8 mouse cellular contexts compared by ENCODE assay signal in the genomic region with DNA sequence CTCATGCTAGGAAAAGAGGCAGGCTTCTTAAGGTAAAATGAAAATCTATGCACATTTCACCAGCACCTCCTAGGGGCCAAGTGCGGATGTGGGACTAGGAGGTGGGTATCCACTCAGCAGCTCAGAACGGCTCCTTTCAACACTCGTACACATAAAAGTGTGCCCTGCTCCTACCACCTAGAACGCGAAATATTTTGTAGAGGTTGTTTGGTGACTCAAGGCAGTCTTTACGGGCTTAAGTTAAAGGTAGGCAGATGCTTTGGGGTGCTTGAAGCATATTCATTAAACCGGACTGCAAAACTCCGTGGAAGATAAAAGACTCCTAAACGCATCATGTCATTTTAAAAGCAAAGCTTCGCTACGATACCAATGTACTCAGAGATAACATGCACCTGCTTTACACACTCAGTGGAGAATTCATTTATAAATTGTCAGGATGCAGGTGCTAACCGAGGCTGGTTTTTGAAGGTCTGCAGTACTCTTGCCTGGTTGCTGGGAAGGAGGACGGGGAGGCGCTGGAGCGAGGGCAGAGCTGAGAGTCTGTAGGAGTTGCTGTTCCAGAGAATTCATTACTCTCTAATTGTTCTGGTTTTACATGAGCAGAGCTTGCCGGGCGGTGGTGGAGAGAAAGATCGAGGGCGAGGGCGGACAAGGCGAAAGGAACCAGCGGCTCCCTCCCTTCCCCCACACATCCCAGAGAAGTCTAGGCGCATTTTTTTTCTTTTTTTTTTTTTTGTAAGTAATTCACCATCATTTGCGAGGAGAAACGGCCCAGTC. TPM values are rescaled to one million over a fixed set of nuclear protein-coding genes. Genes with fewer than 3 reads are reported as not detected.
DNase-seq lines count a peak whose midpoint lies in the region; ATAC-seq and TF ChIP-seq lines count a peak whose summit lies in the region.

No protein-coding gene starts in this region.

- H3K27ac ChIP-seq in embryonic facial prominence, embryonic 11.5 days (replicated peaks; ENCODE audit: low read depth, low read length): no peak overlapping the region
- H3K27ac ChIP-seq in heart, embryonic 10.5 days: peak overlapping the region; percentile 83; the same call in 1 of the 2 replicates
- peak overlapping the region; percentile 59 for H3K27ac ChIP-seq in kidney, embryonic 15.5 days
- no peak overlapping the region for H3K27ac ChIP-seq in liver, embryonic 12.5 days
- H3K27ac ChIP-seq in testis, adult 2 months (ENCODE audit: control insufficient read depth, insufficient read depth, low read depth, low read length): no peak overlapping the region; the same call in 1 of the 2 replicates

- peak overlapping the region; percentile 62 for H3K4me3 ChIP-seq in embryonic facial prominence, embryonic 11.5 days (ENCODE audit: low read depth, low read length)
- peak overlapping the region; percentile 73 for H3K4me3 ChIP-seq in heart, embryonic 10.5 days
- H3K4me3 ChIP-seq in kidney, embryonic 15.5 days (replicated peaks): peak overlapping the region; percentile 61
- H3K4me3 ChIP-seq in liver, embryonic 12.5 days: peak overlapping the region; percentile 60
- H3K4me3 ChIP-seq in myocyte: peak overlapping the region; percentile 46
- peak overlapping the region; percentile 97 for H3K4me3 ChIP-seq in testis, adult 2 months (ENCODE audit: control insufficient read depth, low read depth, low read length)

- peak overlapping the region; percentile 95 for H3K4me2 ChIP-seq in embryonic facial prominence, embryonic 11.5 days (ENCODE audit: low read depth, low read length)
- H3K4me2 ChIP-seq in kidney, embryonic 15.5 days: peak overlapping the region; percentile 96
- H3K4me2 ChIP-seq in liver, embryonic 12.5 days: peak overlapping the region; percentile 92
- H3K4me2 ChIP-seq in myocyte (ENCODE audit: low read depth): peak overlapping the region; percentile 87

- no peaks in the 10 kb centered on the region for H3K4me1 ChIP-seq in embryonic facial prominence, embryonic 11.5 days (ENCODE audit: control insufficient read depth, insufficient read depth, low read length)
- no peaks in the 10 kb centered on the region for H3K4me1 ChIP-seq in heart, embryonic 10.5 days
- peaks cover 23% of the 10 kb centered on the region for H3K4me1 ChIP-seq in kidney, embryonic 15.5 days
- H3K4me1 ChIP-seq in liver, embryonic 12.5 days: peaks cover 18% of the 10 kb centered on the region
- H3K4me1 ChIP-seq in testis, adult 2 months (ENCODE audit: control insufficient read depth, insufficient read depth, low read length): peaks cover 15% of the 10 kb centered on the region

- TF ChIP-seq CTCF in testis, adult 2 months (IDR thresholded peaks at IDR 0.05; ENCODE audit: control insufficient read depth, insufficient read depth, insufficient replicate concordance, low read depth, low read length): peak; percentile 10; the same call in 1 of the 2 replicates

- ATAC-seq in embryonic facial prominence, embryonic 11.5 days (replicated peaks; ENCODE audit: insufficient number of reproducible peaks, low FRiP score, low TSS enrichment, low read depth): no peak
- ATAC-seq in kidney, embryonic 15.5 days (replicated peaks; ENCODE audit: low FRiP score): peak; percentile 55
- no peak for ATAC-seq in liver, embryonic 12.5 days

- no peaks in the 10 kb centered on the region for H3K27me3 ChIP-seq in embryonic facial prominence, embryonic 11.5 days (ENCODE audit: control insufficient read depth, insufficient read depth, low read length)
- no peaks in the 10 kb centered on the region for H3K27me3 ChIP-seq in heart, embryonic 10.5 days (ENCODE audit: insufficient read depth, poor library complexity, severe bottlenecking)
- peaks cover 22% of the 10 kb centered on the region for H3K27me3 ChIP-seq in kidney, embryonic 15.5 days
- H3K27me3 ChIP-seq in liver, embryonic 12.5 days (replicated peaks): peaks cover 25% of the 10 kb centered on the region
- H3K27me3 ChIP-seq in myocyte (ENCODE audit: control insufficient read depth, insufficient read depth, insufficient read length): no peaks in the 10 kb centered on the region
- no peaks in the 10 kb centered on the region for H3K27me3 ChIP-seq in testis, adult 2 months (ENCODE audit: control insufficient read depth, insufficient read depth, low read length)

- no peak for TF ChIP-seq POLR2A in myocyte (IDR thresholded peaks at IDR 0.05; ENCODE audit: insufficient read length, low read depth)
- no peak for TF ChIP-seq POLR2A in testis, adult 2 months (IDR thresholded peaks at IDR 0.05; ENCODE audit: control insufficient read depth, low read depth, low read length)

- H3K9ac ChIP-seq in embryonic facial prominence, embryonic 11.5 days (replicated peaks; ENCODE audit: low read length): peak overlapping the region; percentile 64
- peak overlapping the region; percentile 47 for H3K9ac ChIP-seq in kidney, embryonic 15.5 days
- H3K9ac ChIP-seq in liver, embryonic 12.5 days: peak overlapping the region; percentile 55; the same call in 1 of the 2 replicates

- H3ac ChIP-seq in myocyte (ENCODE audit: control insufficient read depth, insufficient read length): no peak overlapping the region

- H3K36me3 ChIP-seq in embryonic facial prominence, embryonic 11.5 days (replicated peaks; ENCODE audit: control insufficient read depth, insufficient read depth, low read depth, low read length): no peaks in the 10 kb centered on the region
- no peaks in the 10 kb centered on the region for H3K36me3 ChIP-seq in heart, embryonic 10.5 days
- H3K36me3 ChIP-seq in kidney, embryonic 15.5 days: no peaks in the 10 kb centered on the region
- no peaks in the 10 kb centered on the region for H3K36me3 ChIP-seq in liver, embryonic 12.5 days
- no peaks in the 10 kb centered on the region for H3K36me3 ChIP-seq in myocyte (ENCODE audit: control insufficient read depth, insufficient read depth)
- H3K36me3 ChIP-seq in testis, adult 2 months (ENCODE audit: control insufficient read depth, insufficient read depth, low read length): no peaks in the 10 kb centered on the region

- H3K79me2 ChIP-seq in myocyte (ENCODE audit: control insufficient read depth, insufficient read depth): peaks cover 8% of the 10 kb centered on the region

- peak; percentile 40 to 67 for DNase-seq in left cerebral cortex, adult 18-20 months (ENCODE audit: low spot score in 2 of 2)
- DNase-seq in left cerebral cortex, adult 11 months (ENCODE audit: low spot score): no peak
- peak; percentile 87 for DNase-seq in embryonic facial prominence, embryonic 11.5 days (ENCODE audit: low spot score)
- peak; percentile 82 for DNase-seq in heart, embryonic 10.5 days (ENCODE audit: low spot score)

- WGBS in embryonic facial prominence, embryonic 11.5 days: under 1% methylated on average over 24 of the region's 25 CpGs
- under 1% methylated on average over 25 of the region's 25 CpGs for WGBS in heart, embryonic 10.5 days
- under 1% methylated on average over 25 of the region's 25 CpGs for WGBS in kidney, embryonic 15.5 days
- WGBS in liver, embryonic 12.5 days (ENCODE audit: insufficient replicate concordance): under 1% methylated on average over 25 of the region's 25 CpGs

- H3K9me3 ChIP-seq in embryonic facial prominence, embryonic 11.5 days (replicated peaks; ENCODE audit: control insufficient read depth, low read length): no peaks in the 10 kb centered on the region
- H3K9me3 ChIP-seq in heart, embryonic 10.5 days: no peaks in the 10 kb centered on the region
- no peaks in the 10 kb centered on the region for H3K9me3 ChIP-seq in kidney, embryonic 15.5 days (replicated peaks)
- no peaks in the 10 kb centered on the region for H3K9me3 ChIP-seq in liver, embryonic 12.5 days (replicated peaks)

TF ChIP-seq in myocyte, 11 proteins besides CTCF, POLR2A, EP300 and RAD21:
- TF ChIP-seq TCF12 (IDR thresholded peaks at IDR 0.05; ENCODE audit: insufficient read depth, poor library complexity, severe bottlenecking): no peak
- TF ChIP-seq REST (IDR thresholded peaks at IDR 0.05; ENCODE audit: insufficient read depth, insufficient read length): no peak
TF ChIP-seq in myocyte: peak in this region for 0.

RNA-seq across cellular contexts. Expression of gene Kcnj2, which starts 1.0 kb away (rescaled TPM):
- 10 to 100 TPM; 15.8 to 17.7 TPM for total RNA-seq in left cerebral cortex, adult 18-20 months (2021)
- polyA plus RNA-seq in embryonic facial prominence, embryonic 11.5 days (2014; fragmentation: Nextera tagmentation; extraction: Ambion mirVana): 2.1 and 2.4 TPM in 2 replicates
- polyA plus RNA-seq in heart, embryonic 10.5 days (2016; fragmentation: Nextera tagmentation; extraction: Ambion mirVana): 2.1 and 2.2 TPM in 2 replicates
- 2.1 and 2.5 TPM in 2 replicates for polyA plus RNA-seq in kidney, embryonic 15.5 days (2015; fragmentation: Nextera tagmentation; extraction: Ambion mirVana)
- polyA plus RNA-seq in liver, embryonic 12.5 days (2016; fragmentation: Nextera tagmentation; extraction: Ambion mirVana): 0.30 and 0.45 TPM in 2 replicates
- 2.0 TPM for polyA plus RNA-seq in myocyte (2012; fragmentation: generic; extraction: Trizol)
- 0.09 and 0.19 TPM in 2 replicates for polyA plus RNA-seq in testis, adult 2 months (2012; rRNA removed)

Comparison
In these comparisons a context has a peak if more than half of its experiments do, and no peak if none do; other contexts are left out.
1. H3K27ac ChIP-seq: peak in heart, embryonic 10.5 days (single experiment) and kidney, embryonic 15.5 days (single experiment); none in embryonic facial prominence, embryonic 11.5 days (single experiment), liver, embryonic 12.5 days (single experiment) and testis, adult 2 months (single experiment).
2. H3K4me3 ChIP-seq: peak in every context shown above with its lines; median percentile 97 in testis, adult 2 months; 73 in heart, embryonic 10.5 days; 62 in embryonic facial prominence, embryonic 11.5 days; 61 in kidney, embryonic 15.5 days; 60 in liver, embryonic 12.5 days; 46 in myocyte.
3. Peak in every context shown above with its lines, with median percentiles within 50 percentile points of each other: H3K4me2 ChIP-seq and H3K9ac ChIP-seq.